Mouse (Mus musculus) neural tube, embryonic 14.5 days (tissue): ENCODE measurements around the gene Otol1. TPM values are rescaled to one million over a fixed set of nuclear protein-coding genes. Genes with fewer than 3 reads are reported as not detected.

Experiments used
- ATAC-seq: fragments of 200-750 bp; cut with Nextera tagmentation; 2 replicates; pipeline ENCODE4 v1.8.0; 2017; ENCODE audit warnings: low read depth, mild to moderate bottlenecking, moderate TSS enrichment, moderate library complexity
- H3K27ac ChIP-seq: fragments of 300-500 bp; sonication (generic); 2 replicates; pipeline ENCODE4 v1.5.1; 2014; ENCODE audit warnings: low read depth, mild to moderate bottlenecking, control low read depth, low read length, moderate library complexity, mixed read lengths
- H3K27me3 ChIP-seq: fragments of 300-500 bp; sonication (generic); 2 replicates; pipeline ENCODE4 v1.6.1; 2014; ENCODE audit warnings: low read length; ENCODE audit not compliant: control insufficient read depth, insufficient read depth
- H3K36me3 ChIP-seq: fragments of 300-500 bp; sonication (generic); 2 replicates; pipeline ENCODE4 v1.6.1; 2014; ENCODE audit warnings: low read length, mixed read lengths; ENCODE audit not compliant: control insufficient read depth, insufficient read depth
- H3K4me1 ChIP-seq: fragments of 300-500 bp; sonication (generic); 2 replicates; pipeline ENCODE4 v1.6.1; 2014; ENCODE audit warnings: low read length; ENCODE audit not compliant: control insufficient read depth, insufficient read depth
- H3K4me2 ChIP-seq: fragments of 300-500 bp; sonication (generic); 2 replicates; pipeline ENCODE4 v1.6.1; 2014; ENCODE audit warnings: mild to moderate bottlenecking, low read depth, low read length, control low read depth
- H3K4me3 ChIP-seq: fragments of 300-500 bp; sonication (generic); 2 replicates; pipeline ENCODE4 v1.5.1; 2014; ENCODE audit warnings: low read depth, low read length, control low read depth, mixed read lengths
- H3K9ac ChIP-seq: fragments of 300-500 bp; sonication (generic); replicated peaks from 2 replicates; pipeline ENCODE4 v1.6.1; 2014; ENCODE audit warnings: low read depth, mild to moderate bottlenecking, control low read depth, low read length, mixed read lengths
- H3K9me3 ChIP-seq: fragments of 300-500 bp; sonication (generic); 2 replicates; pipeline ENCODE4 v1.6.1; 2016; ENCODE audit warnings: low read length; ENCODE audit not compliant: control insufficient read depth
- WGBS: fragments of 180-500 bp; shearing (Covaris S2); extraction: QIAGEN DNeasy Blood & Tissue Kit; methylation state at CpG from one replicate; pipeline ENCODE4 v1.1.7; 2014; 5-methylcytosine and 5-hydroxymethylcytosine counted together
- polyA plus RNA-seq: library from polyadenylated mRNA; unstranded; fragments of >200 nt; fragmentation: Nextera tagmentation; extraction: Ambion mirVana; gene quantifications from 2 replicates; pipeline ENCODE4 v1.2.1, GENCODE M21; 2014

Otol1 gene
- polyA plus RNA-seq, 1 experiment from 2014 or later: not detected

DNA sequence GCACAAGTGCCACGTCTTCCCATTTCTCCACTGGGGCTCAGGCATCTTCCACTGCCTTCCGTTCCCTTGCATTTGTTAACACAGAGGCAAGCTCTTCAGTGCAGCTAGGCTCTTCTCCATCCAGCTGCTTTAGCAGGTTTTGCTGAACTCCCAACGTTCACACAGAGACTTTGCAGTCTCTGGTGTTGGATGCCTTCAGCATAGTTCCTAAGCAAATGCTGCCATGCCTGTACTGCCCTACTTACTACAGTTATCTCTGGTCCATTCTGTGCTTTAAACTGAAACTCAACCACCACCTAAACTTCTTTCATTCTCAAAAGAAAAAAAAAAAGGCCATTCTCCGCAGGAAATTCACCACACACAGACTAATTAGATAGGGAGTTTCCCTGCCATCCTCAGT, 5.2 kb downstream of the Otol1 start:
- 79% methylated on average over 4 of the region's 4 CpGs for WGBS
- no peak overlapping the region for H3K4me2 ChIP-seq
- no peak for ATAC-seq
- no peaks in the 10 kb centered on the region for H3K9me3 ChIP-seq
- no peaks in the 10 kb centered on the region for H3K4me1 ChIP-seq
- no peak overlapping the region for H3K4me3 ChIP-seq
- H3K27me3 ChIP-seq: no peaks in the 10 kb centered on the region
- H3K36me3 ChIP-seq: no peaks in the 10 kb centered on the region
- no peak overlapping the region for H3K9ac ChIP-seq
- H3K27ac ChIP-seq: no peak overlapping the region

- no peak overlapping the region for H3K9ac ChIP-seq
- 83% methylated on average over 6 of the region's 6 CpGs for WGBS
Measured at GRCm38 (mm10) chr3:70026605-70027004, 19.2 kb downstream of the Otol1 start.

GRCm38 (mm10) chr3:70029260-70029659, 21.8 kb downstream of the Otol1 start:
- H3K4me2 ChIP-seq: no peak overlapping the region
- no peak overlapping the region for H3K4me3 ChIP-seq
- no peak for ATAC-seq
- no peaks in the 10 kb centered on the region for H3K9me3 ChIP-seq
- H3K9ac ChIP-seq: no peak overlapping the region
- 90% methylated on average over 3 of the region's 3 CpGs for WGBS
- H3K27me3 ChIP-seq: no peaks in the 10 kb centered on the region
- no peaks in the 10 kb centered on the region for H3K36me3 ChIP-seq
- H3K27ac ChIP-seq: no peak overlapping the region
- no peaks in the 10 kb centered on the region for H3K4me1 ChIP-seq

More at GRCm38 (mm10) chr3:70026605-70027004, 19.2 kb downstream of the Otol1 start:
- H3K9me3 ChIP-seq: no peaks in the 10 kb centered on the region
- ATAC-seq: no peak
- no peak overlapping the region for H3K27ac ChIP-seq
- H3K4me1 ChIP-seq: no peaks in the 10 kb centered on the region
- H3K36me3 ChIP-seq: no peaks in the 10 kb centered on the region
- no peaks in the 10 kb centered on the region for H3K27me3 ChIP-seq
- no peak overlapping the region for H3K4me3 ChIP-seq
- H3K4me2 ChIP-seq: no peak overlapping the region

GRCm38 (mm10) chr3:70035593-70035992, 28.2 kb downstream of the Otol1 start:
- no peak overlapping the region for H3K9ac ChIP-seq
- H3K27ac ChIP-seq: no peak overlapping the region
- H3K36me3 ChIP-seq: no peaks in the 10 kb centered on the region
- H3K9me3 ChIP-seq: no peaks in the 10 kb centered on the region
- no peaks in the 10 kb centered on the region for H3K4me1 ChIP-seq
- no peak overlapping the region for H3K4me2 ChIP-seq
- no peak overlapping the region for H3K4me3 ChIP-seq
- H3K27me3 ChIP-seq: no peaks in the 10 kb centered on the region
- WGBS: 57% methylated on average over 4 of the region's 4 CpGs
- no peak for ATAC-seq

Other genes starting within 250 kb of the Otol1 start
- gene Sptssb, start 147.7 kb upstream of the Otol1 start, polyA plus RNA-seq: 0.63 and 1.4 TPM in 2 replicates